Mouse (Mus musculus) lung, embryonic 14.5 days (tissue): ENCODE data around the gene Camk2g. TPM values are rescaled to one million over a fixed set of nuclear protein-coding genes. Genes with fewer than 3 reads are reported as not detected.
A peak's percentile ranks its signal among the peaks of the same experiment; 100 is the strongest.

ENCODE experiments used
- ATAC-seq: fragments of 200-750 bp; cut with Nextera tagmentation; 2 replicates; pipeline ENCODE4 v1.8.0; 2017; ENCODE audit warnings: mild to moderate bottlenecking, moderate TSS enrichment, moderate library complexity; ENCODE audit not compliant: insufficient read depth
- DNase-seq: peaks from one replicate; pipeline ENCODE4 v3.0.0-alpha.2; 2015
- H3K27ac ChIP-seq: fragments of 300-500 bp; sonication (generic); 2 replicates; pipeline ENCODE4 v1.5.1; 2014; ENCODE audit warnings: low read depth, mild to moderate bottlenecking, moderate library complexity
- H3K27me3 ChIP-seq: fragments of 300-500 bp; sonication (generic); 2 replicates; pipeline ENCODE4 v1.6.1; 2014; ENCODE audit warnings: low read length, control low read depth; ENCODE audit not compliant: insufficient read depth
- H3K36me3 ChIP-seq: fragments of 300-500 bp; sonication (generic); 2 replicates; pipeline ENCODE4 v1.6.1; 2014; ENCODE audit warnings: control low read depth; ENCODE audit not compliant: insufficient read depth
- H3K4me1 ChIP-seq: fragments of 300-500 bp; sonication (generic); 2 replicates; pipeline ENCODE4 v1.6.1; 2014; ENCODE audit warnings: antibody characterized with exemption, control low read depth; ENCODE audit not compliant: insufficient read depth
- H3K4me2 ChIP-seq: fragments of 300-500 bp; sonication (generic); 2 replicates; pipeline ENCODE4 v1.6.1; 2014; ENCODE audit warnings: mild to moderate bottlenecking
- H3K4me3 ChIP-seq: fragments of 300-500 bp; sonication (generic); 2 replicates; pipeline ENCODE4 v1.5.1; 2014; ENCODE audit warnings: low read depth, low read length
- H3K9ac ChIP-seq: fragments of 300-500 bp; sonication (generic); 2 replicates; pipeline ENCODE4 v1.6.1; 2014
- H3K9me3 ChIP-seq: fragments of 300-500 bp; sonication (generic); 2 replicates; pipeline ENCODE4 v1.6.1; 2016; ENCODE audit warnings: low read depth, low read length, control low read depth
- CTCF ChIP-seq: IDR thresholded peaks from 2 replicates; pipeline ENCODE4 v1.5.1; 2016; ENCODE audit warnings: antibody characterized with exemption, low read depth
- WGBS: fragments of 180-500 bp; shearing (Covaris S2); extraction: QIAGEN DNeasy Blood & Tissue Kit; methylation state at CpG from one replicate; pipeline ENCODE4 v1.1.7; 2014; 5-methylcytosine and 5-hydroxymethylcytosine counted together
- polyA plus RNA-seq: library from polyadenylated mRNA; unstranded; fragments of >200 nt; fragmentation: Nextera tagmentation; extraction: Ambion mirVana; gene quantifications from 2 replicates; pipeline ENCODE4 v1.2.1, GENCODE M21; 2014

Gene Camk2g
- polyA plus RNA-seq, 1 experiment from 2014 or later = 46.3 TPM

DNA sequence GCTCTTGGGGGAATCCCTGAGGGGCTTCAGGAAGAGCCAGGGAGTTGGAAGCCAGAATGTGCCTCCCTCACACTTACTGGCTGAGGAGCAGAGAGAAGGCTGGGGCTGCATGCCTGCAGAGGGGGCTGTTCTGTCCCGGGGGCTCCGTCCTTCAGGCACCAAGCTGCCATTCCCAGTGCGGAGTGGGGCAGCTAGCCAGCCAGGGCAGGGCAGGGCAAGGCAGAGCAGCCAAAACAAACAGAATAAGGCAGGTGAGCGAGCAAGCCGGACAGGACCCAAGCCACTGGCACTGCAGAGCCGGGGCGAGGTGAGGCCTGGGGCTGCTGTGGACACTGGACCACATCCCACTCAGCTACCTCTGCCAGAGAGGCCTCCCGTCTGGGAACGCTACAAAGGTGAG lies 52.6 kb downstream of the Camk2g start:
- H3K9ac ChIP-seq = no peak overlapping the region

GRCm38 (mm10) chr14:20738511-20738910 lies 55.4 kb downstream of the Camk2g start:
- Histone ChIP-seq H3K36me3 (peaks cover 71% of the 10 kb centered on the region), H3K4me1 (peaks cover 4% of the 10 kb centered on the region; the same call in 1 of the 2 replicates), H3K4me3 (no peak overlapping the region), H3K4me2 (no peak overlapping the region), H3K9ac (no peak overlapping the region), H3K9me3 (no peaks in the 10 kb centered on the region), H3K27me3 (no peaks in the 10 kb centered on the region), H3K27ac (no peak overlapping the region)
- DNase-seq (no peak), ATAC-seq (no peak)
- TF ChIP-seq CTCF = no peak
- 73% methylated on average over 8 of the region's 8 CpGs for WGBS

More for the DNA sequence above, 52.6 kb downstream of the Camk2g start:
- ATAC-seq = no peak
- Histone ChIP-seq H3K27ac (no peak overlapping the region), H3K4me3 (no peak overlapping the region), H3K27me3 (no peaks in the 10 kb centered on the region), H3K4me2 (no peak overlapping the region), H3K36me3 (peaks cover 86% of the 10 kb centered on the region), H3K9me3 (no peaks in the 10 kb centered on the region), H3K4me1 (no peaks in the 10 kb centered on the region)
- no peak for TF ChIP-seq CTCF
- no peak for DNase-seq
- WGBS = 80% methylated on average over 9 of the region's 9 CpGs

- 34% methylated on average over 14 of the region's 14 CpGs for WGBS
- Histone ChIP-seq H3K9me3 (no peaks in the 10 kb centered on the region), H3K9ac (no peak overlapping the region), H3K27me3 (no peaks in the 10 kb centered on the region), H3K4me2 (no peak overlapping the region), H3K36me3 (peaks cover 71% of the 10 kb centered on the region), H3K4me1 (peaks cover 4% of the 10 kb centered on the region; the same call in 1 of the 2 replicates), H3K4me3 (no peak overlapping the region), H3K27ac (no peak overlapping the region)
- ATAC-seq (no peak), DNase-seq (peak; percentile 50)
- TF ChIP-seq CTCF = peak; percentile 83
Measured at GRCm38 (mm10) chr14:20737306-20737705, 56.6 kb downstream of the Camk2g start.

- no peak for DNase-seq
- Histone ChIP-seq H3K9ac (no peak overlapping the region), H3K36me3 (peaks cover 69% of the 10 kb centered on the region), H3K27ac (no peak overlapping the region), H3K4me3 (no peak overlapping the region), H3K4me1 (peaks cover 4% of the 10 kb centered on the region; the same call in 1 of the 2 replicates), H3K4me2 (no peak overlapping the region), H3K27me3 (no peaks in the 10 kb centered on the region), H3K9me3 (no peaks in the 10 kb centered on the region)
- WGBS = 81% methylated on average over 13 of the region's 13 CpGs
- TF ChIP-seq CTCF = no peak
- ATAC-seq = no peak
Measured at GRCm38 (mm10) chr14:20735892-20736390, 57.9 kb downstream of the Camk2g start.

- 63% methylated on average over 2 of the region's 2 CpGs for WGBS
- H3K4me1 ChIP-seq = peaks cover 4% of the 10 kb centered on the region; the same call in 1 of the 2 replicates
- TF ChIP-seq CTCF = no peak
- DNase-seq (peak; percentile 13), ATAC-seq (no peak)
- H3K27me3 ChIP-seq = no peaks in the 10 kb centered on the region
- H3K36me3 ChIP-seq = peaks cover 69% of the 10 kb centered on the region
- H3K4me3 ChIP-seq = no peak overlapping the region
- 0 out of 2 replicates have a peak overlapping the region, but pooled peaks have one; percentile 20 for H3K9ac ChIP-seq
- H3K27ac ChIP-seq = peak overlapping the region; percentile 89
- H3K9me3 ChIP-seq = no peaks in the 10 kb centered on the region
- peak overlapping the region; percentile 65 for H3K4me2 ChIP-seq
Measured at GRCm38 (mm10) chr14:20735052-20735451, 58.8 kb downstream of the Camk2g start.

DNA sequence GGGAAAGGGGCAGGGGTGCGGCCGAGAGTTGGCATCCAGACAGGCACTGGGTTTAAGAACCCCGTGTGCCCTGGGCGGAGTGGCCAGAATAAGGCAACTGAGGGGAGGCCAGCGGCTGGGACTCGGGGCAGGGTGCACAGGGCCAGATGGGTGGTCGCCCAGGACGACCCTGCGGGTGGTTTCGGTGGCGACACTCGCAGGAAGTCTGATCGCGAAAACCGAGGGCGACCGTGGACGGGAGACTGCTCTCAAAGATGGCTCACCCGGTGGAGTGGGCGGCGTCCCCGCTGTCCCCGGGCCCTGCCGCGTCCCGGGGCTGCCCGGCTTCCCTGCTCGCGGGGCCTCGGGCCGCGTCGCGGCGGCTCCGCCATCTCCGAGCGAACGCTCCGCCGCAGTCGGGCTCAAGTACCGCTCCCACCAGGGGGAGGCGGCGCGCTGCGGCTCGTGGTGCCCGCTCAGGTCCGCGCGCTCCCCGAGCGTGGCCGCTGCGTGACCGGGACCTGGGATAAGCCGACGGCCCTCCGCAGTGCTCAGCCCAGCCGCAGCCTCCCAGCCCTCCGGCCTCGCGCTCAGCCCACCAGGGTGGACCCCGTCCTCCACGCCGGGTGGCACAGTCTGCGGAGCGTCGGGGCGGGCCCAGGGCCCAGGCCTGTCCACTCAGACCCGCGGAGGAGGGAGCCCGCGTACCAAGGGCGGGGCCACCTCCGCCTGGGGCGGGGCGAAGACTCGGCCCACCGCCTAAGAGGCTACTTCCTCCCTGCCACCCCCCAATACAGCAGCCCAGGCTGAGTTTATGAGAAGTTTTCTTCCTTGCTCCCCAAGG lies 59.7 kb downstream of the Camk2g start, which contains the start of gene Ndst2:
Gene Ndst2 (minus strand): TSS at position 611 of the 823 bp plus-strand sequence.
- Histone ChIP-seq H3K4me3 (peak within 1 kb of the TSS; percentile 85), H3K36me3 (peaks cover 69% of the 10 kb centered on the region), H3K27ac (peak within 1 kb of the TSS; percentile 89), H3K9ac (peak within 1 kb of the TSS; percentile 88), H3K27me3 (no peaks in the 10 kb centered on the region), H3K4me1 (peaks cover 4% of the 10 kb centered on the region; the same call in 1 of the 2 replicates), H3K9me3 (no peaks in the 10 kb centered on the region), H3K4me2 (peak within 1 kb of the TSS; percentile 65)
- DNase-seq (peak; percentile 97), ATAC-seq (peak; percentile 99)
- WGBS = under 1% methylated on average over 76 of the region's 81 CpGs
- no peak for TF ChIP-seq CTCF
